Mouse (Mus musculus) kidney, adult 2 months (tissue): ENCODE measurements around the gene Tfap2b. TPM values are rescaled to one million over a fixed set of nuclear protein-coding genes. Genes with fewer than 3 reads are reported as not detected.

Experiments
- DNase-seq: peaks from one replicate; pipeline ENCODE4 v3.0.0; 2021
- H3K27ac ChIP-seq: fragments of 200-500 bp; 2 replicates; pipeline ENCODE4 v1.5.1; 2012; ENCODE audit warnings: low read depth, low read length, control low read depth, inconsistent platforms; ENCODE audit not compliant: insufficient read depth
- H3K27me3 ChIP-seq: fragments of 200-500 bp; replicated peaks from 2 replicates; pipeline ENCODE4 v1.6.1; 2012; ENCODE audit warnings: mild to moderate bottlenecking, moderate library complexity, low read length, inconsistent platforms; ENCODE audit not compliant: control insufficient read depth, insufficient read depth
- H3K36me3 ChIP-seq: fragments of 200-500 bp; 2 replicates; pipeline ENCODE4 v1.6.1; 2012; ENCODE audit warnings: mild to moderate bottlenecking, moderate library complexity, low read length, inconsistent platforms; ENCODE audit not compliant: control insufficient read depth, insufficient read depth
- H3K4me1 ChIP-seq: fragments of 200-500 bp; 2 replicates; pipeline ENCODE4 v1.6.1; 2011; ENCODE audit warnings: low read length; ENCODE audit not compliant: control insufficient read depth, insufficient read depth
- H3K4me3 ChIP-seq: fragments of 200-500 bp; 2 replicates; pipeline ENCODE4 v1.5.1; 2011; ENCODE audit warnings: mild to moderate bottlenecking, low read depth, low read length, control low read depth; ENCODE audit not compliant: insufficient read depth
- CTCF ChIP-seq: fragments of 200-500 bp; conservative IDR thresholded peaks from 2 replicates; pipeline ENCODE4 v1.5.1; 2011; ENCODE audit warnings: low read depth, mild to moderate bottlenecking, control low read depth, low read length, moderate library complexity, mixed read lengths; ENCODE audit not compliant: insufficient read depth, insufficient read length
- POLR2A ChIP-seq: fragments of 200-500 bp; IDR thresholded peaks from one replicate; pipeline ENCODE4 v1.6.1; 2011; ENCODE audit warnings: low read depth, low read length, control low read depth
- WGBS: fragments of 180-500 bp; shearing (Covaris S2); methylation state at CpG from one replicate; pipeline ENCODE4 v1.1.7; 2018; 5-methylcytosine and 5-hydroxymethylcytosine counted together
- polyA plus RNA-seq: library from polyadenylated mRNA; depleted of rRNA; stranded (reverse); fragments of >200 nt; gene quantifications from 2 replicates; pipeline ENCODE4 v1.2.3, GENCODE M21; 2012; rRNA removed

The Tfap2b gene
- 36.0 and 44.2 TPM in 2 replicates for polyA plus RNA-seq

- Histone ChIP-seq H3K4me1 (no peaks in the 10 kb centered on the region), H3K36me3 (no peaks in the 10 kb centered on the region), H3K27me3 (peaks cover 4% of the 10 kb centered on the region), H3K27ac (peak within 1 kb of the TSS; percentile 90), H3K4me3 (peak within 1 kb of the TSS; percentile 47)
- peak; percentile 48 for DNase-seq
- WGBS: 9% methylated on average over 26 of the region's 26 CpGs
- no peak for TF ChIP-seq POLR2A
- TF ChIP-seq CTCF: no peak
Observed at GRCm38 (mm10) chr1:19208641-19209358, at the start of gene Tfap2b. Gene Tfap2b (plus strand): TSS chr1:19208914.

DNA sequence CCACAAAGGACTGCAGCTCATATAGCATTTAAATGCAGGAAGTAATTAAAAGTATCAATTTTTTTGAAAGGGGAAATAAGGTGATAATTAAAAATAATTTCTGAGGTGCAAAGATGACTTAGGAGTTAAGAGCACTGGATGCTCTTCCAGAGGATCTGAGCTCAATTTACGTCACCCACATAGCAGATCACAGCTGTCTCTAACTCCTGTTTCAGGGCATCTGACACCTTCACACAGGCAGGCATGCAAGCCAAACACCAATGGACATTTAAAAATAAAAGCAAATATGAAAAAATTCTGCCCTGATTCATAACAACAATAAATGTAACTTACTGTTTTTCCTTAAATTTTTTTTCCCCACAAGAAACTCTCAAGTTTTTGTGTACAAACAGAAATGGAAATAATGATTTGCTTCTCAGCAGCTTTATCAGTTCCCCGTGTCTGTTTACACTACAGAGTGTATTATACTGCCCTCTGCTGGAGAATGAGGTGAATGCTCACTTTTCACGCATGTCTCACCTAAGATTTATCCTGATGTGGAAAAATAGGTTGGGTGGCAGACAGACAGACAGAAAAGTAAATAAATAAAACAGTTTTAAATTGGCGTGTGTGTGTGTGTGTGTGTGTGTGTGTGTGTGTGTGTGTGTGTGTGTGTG lies 29.8 kb upstream of the Tfap2b start:
- Histone ChIP-seq H3K4me1 (no peaks in the 10 kb centered on the region), H3K27ac (no peak overlapping the region), H3K36me3 (no peaks in the 10 kb centered on the region), H3K4me3 (no peak overlapping the region), H3K27me3 (no peaks in the 10 kb centered on the region)
- TF ChIP-seq CTCF (no peak), POLR2A (no peak)
- peak; percentile 48 for DNase-seq
- 4% methylated on average over 4 of the region's 4 CpGs for WGBS

DNA sequence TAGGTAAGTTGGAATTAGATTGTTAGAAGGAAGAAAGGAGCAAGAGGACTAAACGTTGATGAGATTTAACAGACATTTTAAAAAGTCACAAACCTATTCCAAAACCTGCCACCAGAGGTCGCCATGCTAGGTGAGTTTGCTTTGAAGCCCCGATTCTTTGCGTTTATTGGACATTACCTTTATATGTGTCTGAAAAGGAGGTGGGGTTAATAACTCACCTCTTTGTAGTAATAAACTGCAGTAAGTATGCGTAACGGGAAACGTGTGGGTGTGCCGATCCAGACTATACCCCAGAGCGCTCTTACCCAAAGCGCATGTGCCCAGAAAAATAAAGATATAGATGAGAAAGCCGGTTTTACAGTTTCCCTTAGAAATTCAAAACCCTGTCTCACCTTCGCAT lies 3.1 kb upstream of the Tfap2b start:
- Histone ChIP-seq H3K36me3 (no peaks in the 10 kb centered on the region), H3K27me3 (peaks cover 4% of the 10 kb centered on the region), H3K4me1 (no peaks in the 10 kb centered on the region), H3K4me3 (peak overlapping the region; percentile 7; the same call in 1 of the 2 replicates), H3K27ac (no peak overlapping the region)
- WGBS: 3% methylated on average over 12 of the region's 12 CpGs
- TF ChIP-seq CTCF: peak; percentile 47
- TF ChIP-seq POLR2A: no peak
- peak; percentile 65 for DNase-seq

DNA sequence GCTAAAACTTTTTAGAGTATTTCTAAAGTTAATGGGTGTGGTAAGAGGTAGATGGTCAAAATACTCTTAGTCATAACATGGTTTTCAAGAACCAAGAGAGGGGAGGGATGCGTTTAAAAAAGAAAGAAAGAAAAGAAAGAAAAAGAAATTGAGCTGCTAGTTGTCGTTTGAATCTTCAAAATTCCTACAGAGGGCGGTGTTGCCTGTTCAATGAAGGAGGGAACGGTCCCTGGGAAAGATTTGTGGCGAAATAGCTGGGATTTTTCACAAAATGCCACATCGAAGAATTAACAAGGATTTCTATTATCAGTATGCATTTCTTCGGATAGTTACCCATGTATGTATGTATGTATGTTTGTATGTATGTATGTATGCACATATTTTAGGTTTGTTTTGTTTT lies 2.5 kb upstream of the Tfap2b start:
- 2% methylated on average over 7 of the region's 7 CpGs for WGBS
- Histone ChIP-seq H3K36me3 (no peaks in the 10 kb centered on the region), H3K27me3 (peaks cover 4% of the 10 kb centered on the region), H3K4me3 (no peak overlapping the region), H3K4me1 (no peaks in the 10 kb centered on the region), H3K27ac (no peak overlapping the region)
- peak; percentile 50 for DNase-seq
- TF ChIP-seq CTCF: peak; percentile 39
- TF ChIP-seq POLR2A: no peak

DNA sequence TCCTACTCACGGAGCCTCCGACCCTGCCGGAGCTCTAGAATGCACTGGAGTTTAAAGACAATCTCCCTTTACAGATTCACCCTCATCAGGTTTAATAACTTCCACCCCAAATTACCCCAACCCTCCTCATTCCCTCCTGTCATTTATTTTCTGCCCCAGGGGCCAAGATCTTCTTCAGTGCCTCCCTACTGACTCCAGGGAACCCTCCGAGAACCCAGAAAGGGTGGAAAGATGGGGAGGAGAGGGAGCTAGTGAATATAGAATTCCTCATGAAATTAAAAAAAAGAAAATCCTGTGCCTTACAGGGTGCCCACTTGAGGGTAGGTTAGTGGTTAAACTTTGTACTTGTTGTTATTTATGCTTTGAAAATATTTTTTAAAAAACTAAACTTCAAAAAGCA lies 1.1 kb upstream of the Tfap2b start:
- Histone ChIP-seq H3K4me3 (no peak overlapping the region), H3K36me3 (no peaks in the 10 kb centered on the region), H3K27ac (peak overlapping the region; percentile 67; the same call in 1 of the 2 replicates), H3K4me1 (no peaks in the 10 kb centered on the region), H3K27me3 (peaks cover 4% of the 10 kb centered on the region)
- peak; percentile 9 for DNase-seq
- 4% methylated on average over 4 of the region's 4 CpGs for WGBS
- TF ChIP-seq POLR2A: no peak
- no peak for TF ChIP-seq CTCF

DNA sequence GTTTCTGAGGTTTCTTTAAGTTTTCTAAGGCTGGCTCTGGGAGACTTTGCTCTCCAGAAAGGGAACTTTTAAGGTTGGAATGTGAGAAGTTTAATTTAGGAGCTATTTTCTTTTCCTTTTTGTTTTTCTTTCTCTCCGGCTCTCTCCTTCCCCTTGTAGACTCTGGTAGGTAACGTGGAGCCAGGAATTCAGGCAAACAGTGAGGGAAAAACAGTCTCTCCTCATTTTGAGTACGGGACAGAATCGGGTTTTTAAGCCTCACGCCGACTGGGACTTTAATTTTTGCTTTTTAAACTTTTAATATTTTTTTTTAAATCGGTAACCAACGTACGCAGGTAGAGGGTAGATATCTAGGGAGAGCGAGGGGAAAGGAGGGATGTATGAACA lies 638 bp downstream of the Tfap2b start:
- H3K27ac ChIP-seq: peak overlapping the region; percentile 90

DNA sequence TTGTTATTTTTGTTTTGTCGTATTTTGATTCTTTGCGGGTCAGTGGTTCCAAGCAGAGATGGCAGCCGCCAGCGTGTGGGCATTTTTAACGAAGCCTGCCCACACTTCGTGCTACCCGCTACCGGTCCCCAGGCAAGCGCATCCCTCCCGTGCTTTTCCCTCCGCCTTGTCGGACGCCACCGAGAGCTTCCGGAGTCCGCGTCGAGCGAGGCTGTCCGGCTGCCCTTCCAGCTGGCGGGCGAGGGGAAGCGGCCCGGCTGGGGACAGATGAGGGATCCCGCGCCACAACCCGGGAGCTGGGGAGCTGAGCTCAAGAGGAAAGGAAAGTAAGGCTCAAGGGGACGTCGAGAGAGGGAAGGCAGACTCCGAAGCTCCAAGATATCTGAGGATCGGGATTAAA lies 1.1 kb downstream of the Tfap2b start:
- peak; percentile 19 for DNase-seq
- Histone ChIP-seq H3K4me3 (peak overlapping the region; percentile 47), H3K36me3 (no peaks in the 10 kb centered on the region), H3K4me1 (no peaks in the 10 kb centered on the region), H3K27ac (peak overlapping the region; percentile 90), H3K27me3 (peaks cover 4% of the 10 kb centered on the region; the same call in 1 of the 2 replicates)
- TF ChIP-seq CTCF (no peak), POLR2A (no peak)
- WGBS: under 1% methylated on average over 31 of the region's 31 CpGs

More for the DNA sequence above, 638 bp downstream of the Tfap2b start:
- TF ChIP-seq POLR2A (no peak), CTCF (no peak)
- no peak for DNase-seq
- Histone ChIP-seq H3K27me3 (peaks cover 4% of the 10 kb centered on the region), H3K4me3 (peak overlapping the region; percentile 47), H3K4me1 (no peaks in the 10 kb centered on the region), H3K36me3 (no peaks in the 10 kb centered on the region)
- 3% methylated on average over 10 of the region's 10 CpGs for WGBS
